Mouse (Mus musculus) naive thymus-derived CD4-positive, alpha-beta T cell, adult 2 months (primary cell): ENCODE measurements around the gene Fuk.
"Not testable (repeated sequence)": the region's sequence is repeated elsewhere in the genome, so short reads cannot be mapped to it uniquely, and the experiment has no call there.

Source experiments
- DNase-seq: peaks from one replicate; pipeline ENCODE4 v3.0.0-alpha.2; 2011; ENCODE audit warnings: low read depth

Fuk gene

GRCm38 (mm10) chr8:110919341-110920031 is 17.2 kb upstream of the Fuk start, which contains the start of gene St3gal2:
Gene St3gal2, plus strand, starts transcription at chr8:110919922.
- DNase-seq, result peak; percentile 87

DNA sequence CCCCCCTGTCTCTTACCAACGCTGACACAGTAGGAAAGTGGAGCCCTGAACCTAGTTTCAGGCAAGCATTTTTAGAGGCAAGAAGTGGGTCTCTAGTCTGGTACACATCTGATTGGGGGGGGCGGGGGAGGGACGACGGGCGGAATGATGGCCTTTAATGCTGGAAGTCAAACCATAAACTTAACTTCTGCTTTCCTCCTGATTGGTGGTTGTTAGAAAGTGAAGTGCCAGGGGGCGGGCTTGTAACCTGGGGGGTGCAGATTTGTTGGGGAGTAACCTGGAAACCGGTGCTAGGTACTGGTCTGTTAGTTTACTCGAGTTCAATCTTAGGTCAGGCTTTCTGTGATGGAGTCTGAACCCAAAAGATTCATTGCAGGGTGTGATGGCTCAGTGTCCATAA is 16.2 kb upstream of the Fuk start:
- DNase-seq, result no peak

DNA sequence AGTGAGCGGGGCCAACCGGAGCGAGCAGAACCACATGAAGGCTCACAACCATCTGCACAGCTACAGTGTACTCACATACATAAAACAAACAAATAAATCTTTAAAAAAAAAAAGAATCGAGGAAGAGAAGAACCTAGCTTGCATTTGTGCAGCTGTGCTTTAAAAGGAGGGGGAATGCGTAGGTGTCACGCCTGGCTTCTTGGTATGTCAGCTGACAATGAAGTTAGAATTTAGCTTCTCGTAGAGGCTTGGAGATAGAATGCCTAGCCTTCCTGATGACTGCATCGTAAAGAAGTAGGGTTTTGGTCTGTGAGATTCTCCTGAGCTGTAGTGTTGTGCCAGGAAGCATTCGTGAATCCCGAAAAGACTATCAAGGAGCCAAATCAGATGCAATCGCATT is 15.7 kb upstream of the Fuk start:
- no peak for DNase-seq

DNA sequence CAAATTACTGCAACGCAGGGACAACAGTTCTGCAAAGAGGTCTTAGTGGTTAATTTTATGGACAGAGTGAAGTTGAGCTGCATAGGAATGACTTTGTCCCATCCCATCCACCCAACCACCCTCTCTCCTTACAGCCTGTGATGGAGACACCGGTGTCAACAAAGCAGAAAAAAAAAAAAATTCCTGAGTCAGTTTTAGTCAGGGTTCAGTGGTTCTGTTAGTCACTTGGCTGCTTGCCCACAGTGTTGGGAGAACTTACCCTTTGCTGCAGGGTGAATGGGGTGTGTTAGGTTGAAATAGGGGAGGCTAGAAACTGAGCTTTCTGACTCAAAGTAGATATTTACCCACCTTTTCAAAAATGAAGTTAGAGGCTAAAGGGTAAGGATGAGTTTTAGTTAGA is 15.1 kb upstream of the Fuk start:
- no peak for DNase-seq

- peak; percentile 21 for DNase-seq
Observed at GRCm38 (mm10) chr8:110911576-110912570, 9.6 kb upstream of the Fuk start.

GRCm38 (mm10) chr8:110909850-110910249 is 7.6 kb upstream of the Fuk start:
- DNase-seq, result not testable (repeated sequence)

GRCm38 (mm10) chr8:110906682-110907081 is 4.4 kb upstream of the Fuk start:
- no peak for DNase-seq

- no peak for DNase-seq
Observed at GRCm38 (mm10) chr8:110905404-110905803, 3.1 kb upstream of the Fuk start.

DNA sequence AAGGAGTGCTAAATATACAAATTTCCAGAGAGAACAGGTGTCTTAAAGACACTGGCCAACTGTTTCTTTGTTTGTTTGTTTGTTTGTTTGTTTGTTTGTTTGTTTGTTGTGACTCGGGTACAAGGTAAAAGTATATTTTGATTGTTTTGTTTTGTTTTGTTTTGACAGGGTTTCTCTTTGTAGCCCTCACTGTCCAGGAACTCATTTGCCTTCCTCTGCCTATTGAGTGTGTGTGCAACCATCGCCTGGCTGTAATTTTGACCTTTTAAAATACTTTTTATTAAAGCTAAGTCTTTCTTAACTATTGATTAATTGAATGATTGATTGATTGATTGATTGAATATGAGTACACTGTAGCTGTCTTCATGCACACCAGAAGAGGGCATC is 284 bp upstream of the Fuk start:
- DNase-seq, result no peak

DNA sequence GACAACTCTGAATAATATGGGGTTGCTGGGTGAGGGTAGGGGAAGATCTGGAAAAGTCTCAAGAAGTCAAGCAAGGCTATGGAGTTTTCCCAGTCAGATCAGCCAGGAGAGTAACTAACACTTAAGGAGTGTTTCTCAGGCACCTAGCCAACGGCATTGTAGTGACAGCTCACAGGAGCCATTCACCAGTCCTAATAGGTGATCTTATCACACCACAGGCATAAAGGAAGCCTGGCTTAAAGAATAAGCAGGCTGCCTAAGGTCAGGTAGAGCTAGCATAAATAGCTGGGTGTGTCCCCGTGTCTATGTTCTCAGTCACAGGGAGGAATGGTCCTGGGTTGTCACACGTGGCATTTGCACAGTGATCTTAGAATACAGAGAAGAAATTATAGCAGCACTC is 1.2 kb downstream of the Fuk start:
- no peak for DNase-seq

DNA sequence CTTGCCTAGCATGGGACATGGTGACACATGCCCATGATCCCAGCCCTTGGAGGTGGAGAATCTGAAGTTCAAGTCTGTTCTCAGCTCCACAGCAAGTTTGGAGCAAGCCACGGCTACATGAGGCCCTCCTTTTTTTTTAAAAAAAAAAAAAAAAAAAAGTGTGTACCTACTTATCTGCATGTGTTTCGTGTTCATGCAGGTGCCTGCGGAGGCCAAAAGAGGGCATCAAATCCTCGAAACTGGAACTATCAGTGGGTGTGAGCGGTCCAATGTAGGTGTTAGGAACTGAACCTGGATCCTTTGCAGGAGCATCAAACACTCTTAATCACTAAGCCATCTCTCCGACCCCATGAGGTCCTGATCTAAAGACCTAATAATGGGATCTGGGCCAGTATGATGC is 4.8 kb downstream of the Fuk start:
- no peak for DNase-seq

DNA sequence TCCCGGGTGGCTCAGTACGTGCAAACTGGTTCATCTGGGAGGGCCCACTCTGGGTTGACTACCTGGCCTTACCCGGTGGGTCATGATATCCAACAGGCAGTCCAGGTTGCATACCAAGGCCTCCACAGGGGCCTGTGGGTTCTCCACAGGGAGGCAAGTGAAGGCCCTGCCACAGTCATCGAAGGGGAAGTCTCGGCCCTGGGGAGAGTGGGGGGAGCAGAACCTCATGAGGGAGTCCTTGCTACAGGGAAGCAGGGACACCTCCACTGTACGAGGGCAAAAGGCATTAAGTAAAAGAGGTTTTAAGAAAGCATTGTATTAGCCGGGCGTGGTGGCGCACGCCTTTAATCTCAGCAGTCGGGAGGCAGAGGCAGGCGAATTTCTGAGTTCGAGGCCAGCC is 6.5 kb downstream of the Fuk start:
- no peak for DNase-seq

DNA sequence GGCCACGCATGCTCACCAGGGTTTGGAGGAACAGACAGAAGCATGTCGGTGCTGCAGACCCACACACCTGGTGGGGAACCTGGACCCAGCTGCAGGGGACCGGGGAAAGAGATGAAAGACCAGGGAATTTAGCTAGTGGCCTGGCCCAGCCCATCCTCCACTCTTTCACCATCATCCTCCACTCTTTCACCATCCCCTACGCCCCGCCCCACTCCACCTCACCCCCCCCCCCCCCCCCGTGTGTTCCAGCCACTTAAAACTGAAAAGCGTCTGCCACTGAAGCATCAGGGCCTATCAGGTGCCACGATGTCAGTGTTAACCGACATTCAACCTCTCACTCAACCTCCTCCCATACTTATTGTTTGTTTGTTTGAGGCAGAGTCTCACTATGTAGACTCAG is 7.0 kb downstream of the Fuk start:
- DNase-seq, result no peak

DNA sequence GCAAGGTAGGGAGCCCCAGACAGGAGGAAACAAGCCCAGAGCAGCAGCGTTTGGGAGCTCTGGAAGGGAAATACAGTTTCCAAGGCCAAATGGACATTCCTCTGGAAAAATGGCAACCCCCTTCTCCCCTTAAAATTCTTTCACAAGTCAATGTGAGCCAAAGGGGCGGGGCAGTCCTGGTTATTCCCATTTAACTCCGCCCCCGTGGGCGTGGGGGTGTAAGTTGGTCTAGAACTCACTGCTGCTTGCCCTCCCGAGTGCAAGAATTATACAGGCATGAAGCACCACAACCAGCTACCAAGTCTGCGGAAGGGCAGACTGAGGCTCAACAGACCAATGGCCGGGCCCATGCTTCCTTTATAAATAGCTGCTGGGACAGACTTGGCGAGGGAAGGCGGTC is 7.4 kb downstream of the Fuk start:
- DNase-seq, result no peak

- DNase-seq, result no peak
Observed at GRCm38 (mm10) chr8:110892913-110893312, 9.4 kb downstream of the Fuk start.

DNA sequence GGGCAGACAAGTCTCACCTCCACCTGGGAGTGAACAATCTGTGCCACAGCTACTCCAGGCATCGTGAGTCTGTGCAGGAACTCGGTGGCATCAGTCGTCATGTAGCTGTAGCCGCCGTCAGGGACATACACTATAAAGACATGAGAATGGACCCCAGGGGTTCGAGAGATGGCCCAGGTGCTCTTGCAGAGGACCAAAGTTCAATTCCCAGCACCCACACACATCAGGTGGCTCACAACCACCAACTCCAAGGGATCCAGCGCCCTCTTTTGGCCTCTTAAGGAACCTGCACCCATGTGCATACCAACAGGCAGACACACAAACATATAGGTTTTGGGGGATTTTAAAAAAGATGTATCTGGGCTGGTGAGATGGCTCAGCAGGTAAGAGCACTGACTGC is 10.2 kb downstream of the Fuk start:
- no peak for DNase-seq

DNA sequence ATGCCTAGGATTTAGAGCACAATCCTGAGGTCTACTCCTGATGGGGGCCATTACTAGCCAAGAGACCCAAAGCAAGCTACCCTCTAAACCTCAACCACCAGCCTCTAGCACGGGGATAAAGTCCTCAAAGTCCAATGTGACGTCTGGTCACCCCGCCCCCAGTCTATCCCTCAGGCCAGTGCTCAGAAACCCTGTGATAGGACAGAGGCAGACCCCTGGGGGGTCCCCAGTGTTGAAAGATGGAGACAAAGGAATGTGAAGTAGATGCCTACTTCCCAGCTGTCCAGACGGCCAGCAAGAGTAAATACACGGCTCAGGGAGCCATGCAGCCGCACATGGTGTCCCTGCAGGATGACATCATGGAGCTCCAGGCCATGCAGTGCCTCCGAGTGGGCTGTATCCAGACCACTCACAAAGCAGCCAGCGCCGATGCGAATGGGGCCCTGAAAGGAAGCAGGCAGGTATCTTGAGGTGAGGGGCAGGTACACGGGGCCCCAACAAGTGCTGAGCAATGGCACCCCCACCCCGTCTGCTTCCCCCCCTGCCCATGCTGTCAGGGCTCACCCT is 12.3 kb downstream of the Fuk start:
- no peak for DNase-seq

DNA sequence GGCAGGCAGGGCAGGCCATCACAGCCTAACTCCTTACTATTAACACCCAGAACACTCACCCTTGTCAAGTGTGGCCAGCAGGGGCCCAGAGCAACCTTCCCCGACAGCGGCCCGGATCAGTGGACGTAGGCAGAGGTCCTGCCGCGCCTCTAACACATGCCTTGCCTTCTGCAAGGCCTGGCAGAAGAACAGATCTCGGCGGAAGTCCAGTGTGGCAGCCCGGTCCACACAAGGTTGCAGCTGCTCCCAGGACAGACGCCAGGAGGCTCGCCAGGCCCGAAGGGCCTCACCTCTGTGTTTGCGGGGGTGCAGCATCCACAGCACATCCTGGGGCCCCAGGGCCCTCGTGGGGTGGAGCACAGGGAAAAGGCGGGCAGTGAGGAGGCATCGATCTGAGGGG is 13.4 kb downstream of the Fuk start:
- DNase-seq, result no peak

DNA sequence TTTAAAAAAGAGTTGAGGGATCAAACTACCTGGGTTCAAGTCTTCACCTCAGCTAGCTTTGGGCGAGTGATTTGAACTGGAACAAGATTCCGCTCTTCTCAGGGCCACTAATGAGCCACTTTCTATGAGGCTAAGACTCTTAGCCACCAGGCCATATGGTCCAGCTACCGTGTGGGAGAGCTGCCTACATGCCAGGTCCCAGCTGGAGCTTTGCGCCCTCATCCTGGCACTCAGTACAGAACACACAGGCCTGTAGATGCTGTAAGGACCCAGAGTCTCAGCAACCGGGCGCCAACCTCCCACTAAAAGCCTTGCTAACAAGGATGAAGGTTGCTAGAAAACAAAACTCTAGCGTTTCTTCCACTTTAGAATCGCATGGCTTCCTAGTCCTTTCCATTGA is 13.8 kb downstream of the Fuk start:
- DNase-seq, result no peak

DNA sequence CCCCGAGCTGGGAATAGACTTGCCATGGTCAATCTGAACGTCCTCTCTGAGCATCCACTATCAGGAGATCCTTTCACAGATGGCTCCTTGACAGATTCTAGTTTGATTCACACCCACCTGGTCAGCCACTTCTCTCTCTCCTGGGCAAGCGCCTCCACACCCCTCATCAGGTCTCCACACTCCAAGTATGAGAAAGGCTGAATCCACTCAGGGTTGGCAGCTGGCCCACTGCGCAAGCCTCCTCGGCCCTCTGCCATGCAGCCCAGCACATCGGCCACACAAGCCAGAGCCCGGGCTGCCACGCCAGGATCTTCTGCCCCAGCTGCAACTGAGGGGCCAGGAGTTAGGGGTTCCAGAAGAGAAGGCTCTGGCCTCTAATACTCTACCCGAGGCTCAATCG is 14.7 kb downstream of the Fuk start:
- no peak for DNase-seq

DNA sequence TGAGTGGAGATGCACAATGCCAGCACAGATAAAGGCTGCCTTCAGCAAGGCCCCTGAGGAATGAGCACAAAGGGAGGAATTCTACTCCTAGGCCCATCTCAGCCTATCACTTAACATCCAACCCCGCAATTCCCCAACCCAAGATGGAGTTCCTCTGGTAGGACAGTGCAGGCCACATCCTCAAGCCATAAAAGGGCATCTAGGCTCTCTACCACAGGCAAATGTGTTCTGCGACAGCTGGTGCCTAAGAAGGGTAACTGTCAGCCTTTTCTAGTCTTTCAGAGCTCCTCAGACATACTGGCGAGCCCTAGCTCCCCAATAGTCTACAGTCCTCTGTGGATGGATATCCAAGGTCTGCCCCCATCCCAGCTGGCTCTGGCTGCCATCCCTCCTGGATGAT is 15.7 kb downstream of the Fuk start:
- DNase-seq, result no peak

- no peak for DNase-seq
Observed at GRCm38 (mm10) chr8:110883824-110884223, 18.5 kb downstream of the Fuk start.

DNA sequence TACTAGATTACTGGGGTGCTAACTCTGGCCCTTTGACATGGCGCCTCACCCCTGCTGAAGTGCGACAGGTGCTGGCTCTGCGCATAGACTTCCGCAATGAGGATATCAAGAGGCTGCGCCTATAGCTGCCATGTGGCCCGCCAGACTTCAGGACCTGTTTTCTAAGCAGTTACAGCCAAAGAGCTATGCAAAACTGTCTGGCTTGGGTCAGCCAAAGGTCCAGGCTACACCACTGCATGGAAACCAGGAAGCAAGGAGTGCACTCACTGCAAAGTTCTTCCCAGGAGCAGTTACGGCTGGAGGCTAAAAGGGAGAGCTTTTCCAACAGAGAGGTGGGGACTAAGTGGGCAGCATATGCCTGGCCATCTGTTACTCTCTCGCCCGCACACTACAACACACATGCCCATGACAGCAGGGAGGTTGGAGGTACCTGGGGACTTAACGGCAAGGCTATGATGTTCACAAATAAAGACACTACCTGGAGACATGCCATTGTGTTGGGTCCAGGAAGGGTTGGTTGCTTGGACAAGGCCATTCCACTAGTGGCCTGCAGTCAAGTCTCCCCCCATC is 20.5 kb downstream of the Fuk start:
- DNase-seq, result no peak
